Mouse (Mus musculus) kidney, adult 2 months (tissue): ENCODE results near the gene Rpn1.

Experiments used
- CTCF ChIP-seq: fragments of 200-500 bp; conservative IDR thresholded peaks from 2 replicates; pipeline ENCODE4 v1.5.1; 2011; ENCODE audit warnings: low read depth, mild to moderate bottlenecking, control low read depth, low read length, moderate library complexity, mixed read lengths; ENCODE audit not compliant: insufficient read depth, insufficient read length
- POLR2A ChIP-seq: fragments of 200-500 bp; IDR thresholded peaks from one replicate; pipeline ENCODE4 v1.6.1; 2011; ENCODE audit warnings: low read depth, low read length, control low read depth

- TF ChIP-seq CTCF, result no peak
- no peak for TF ChIP-seq POLR2A
Observed at GRCm38 (mm10) chr6:88045406-88045766, 38.9 kb upstream of the Rpn1 start.
